Mouse (Mus musculus) midbrain, embryonic 16.5 days (tissue): ENCODE results near the gene Zfyve19. TPM values are rescaled to one million over a fixed set of nuclear protein-coding genes. Genes with fewer than 3 reads are reported as not detected.

Source experiments
- ATAC-seq: fragments of 200-750 bp; cut with Nextera tagmentation; 2 replicates; pipeline ENCODE4 v1.8.0; 2017; ENCODE audit warnings: moderate TSS enrichment
- H3K27ac ChIP-seq: fragments of 300-500 bp; sonication (generic); 2 replicates; pipeline ENCODE4 v1.5.1; 2014; ENCODE audit warnings: mild to moderate bottlenecking, low read length, mixed read lengths
- H3K27me3 ChIP-seq: fragments of 300-500 bp; sonication (generic); 2 replicates; pipeline ENCODE4 v1.6.1; 2014; ENCODE audit warnings: low read depth, low read length, mixed read lengths; ENCODE audit not compliant: control insufficient read depth, insufficient read depth
- H3K36me3 ChIP-seq: fragments of 300-500 bp; sonication (generic); 2 replicates; pipeline ENCODE4 v1.6.1; 2014; ENCODE audit warnings: mild to moderate bottlenecking, low read length, moderate library complexity, mixed read lengths; ENCODE audit not compliant: control insufficient read depth, insufficient read depth
- H3K4me1 ChIP-seq: fragments of 300-500 bp; sonication (generic); 2 replicates; pipeline ENCODE4 v1.6.1; 2014; ENCODE audit warnings: mild to moderate bottlenecking, low read length, mixed read lengths; ENCODE audit not compliant: control insufficient read depth, insufficient read depth
- H3K4me2 ChIP-seq: fragments of 300-500 bp; sonication (generic); 2 replicates; pipeline ENCODE4 v1.6.1; 2014; ENCODE audit warnings: mild to moderate bottlenecking, low read length, mixed read lengths
- H3K4me3 ChIP-seq: fragments of 300-500 bp; sonication (generic); 2 replicates; pipeline ENCODE4 v1.5.1; 2014; ENCODE audit warnings: low read depth, mild to moderate bottlenecking, low read length, moderate library complexity, mixed read lengths
- H3K9ac ChIP-seq: fragments of 300-500 bp; sonication (generic); 2 replicates; pipeline ENCODE4 v1.6.1; 2014; ENCODE audit warnings: low read depth, low read length, mixed read lengths
- H3K9me3 ChIP-seq: fragments of 300-500 bp; sonication (generic); replicated peaks from 2 replicates; pipeline ENCODE4 v1.6.1; 2014; ENCODE audit warnings: mild to moderate bottlenecking, low read length, mixed read lengths; ENCODE audit not compliant: control insufficient read depth, poor library complexity, severe bottlenecking
- WGBS: fragments of 180-500 bp; shearing (Covaris S2); extraction: QIAGEN DNeasy Blood & Tissue Kit; methylation state at CpG from one replicate; pipeline ENCODE4 v1.1.7; 2014; 5-methylcytosine and 5-hydroxymethylcytosine counted together
- polyA plus RNA-seq: library from polyadenylated mRNA; unstranded; fragments of >200 nt; fragmentation: Nextera tagmentation; extraction: Ambion mirVana; gene quantifications from 2 replicates; pipeline ENCODE4 v1.2.1, GENCODE M21; 2015

Zfyve19 gene
- polyA plus RNA-seq, 1 experiment from 2014 or later = 62.6 TPM

- Histone ChIP-seq H3K4me1 (no peaks in the 10 kb centered on the region; the same call in 1 of the 2 replicates), H3K4me3 (no peak overlapping the region), H3K27ac (no peak overlapping the region), H3K27me3 (0 out of 2 replicates have a peak, but pooled peaks cover under 1% of the 10 kb centered on the region), H3K4me2 (no peak overlapping the region), H3K36me3 (no peaks in the 10 kb centered on the region), H3K9me3 (no peaks in the 10 kb centered on the region), H3K9ac (no peak overlapping the region)
- 88% methylated on average over 1 of the region's 1 CpGs for WGBS
- no peak for ATAC-seq
Observed at GRCm38 (mm10) chr2:119260518-119260917, 52.1 kb downstream of the Zfyve19 start.

DNA sequence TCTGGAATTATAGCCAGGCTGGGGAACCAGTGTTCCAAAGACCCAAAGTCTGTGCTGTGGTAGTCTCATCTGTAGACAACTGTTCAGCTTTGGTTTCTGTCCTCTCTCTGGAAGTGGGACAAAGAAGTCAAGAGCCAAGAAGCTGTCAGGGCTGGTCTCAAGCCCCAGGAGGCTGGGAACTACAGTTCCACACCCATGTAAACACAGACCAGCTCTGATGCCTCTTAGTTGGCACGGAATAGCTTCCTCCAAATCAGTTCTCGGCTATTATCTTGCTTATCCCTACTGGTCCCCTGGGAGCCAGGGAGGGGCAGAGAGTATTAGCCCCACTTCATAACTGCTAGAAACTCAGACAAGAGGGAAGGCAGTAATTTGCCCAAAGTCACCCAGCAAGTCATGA, 52.9 kb downstream of the Zfyve19 start:
- Histone ChIP-seq H3K4me3 (no peak overlapping the region), H3K27ac (no peak overlapping the region), H3K9ac (no peak overlapping the region), H3K4me1 (no peaks in the 10 kb centered on the region; the same call in 1 of the 2 replicates), H3K9me3 (no peaks in the 10 kb centered on the region), H3K27me3 (no peaks in the 10 kb centered on the region), H3K36me3 (no peaks in the 10 kb centered on the region), H3K4me2 (no peak overlapping the region)
- ATAC-seq = no peak
- 46% methylated on average over 2 of the region's 2 CpGs for WGBS

- Histone ChIP-seq H3K27me3 (no peaks in the 10 kb centered on the region), H3K9ac (no peak overlapping the region), H3K9me3 (no peaks in the 10 kb centered on the region), H3K36me3 (no peaks in the 10 kb centered on the region), H3K4me2 (no peak overlapping the region), H3K4me3 (no peak overlapping the region), H3K4me1 (no peaks in the 10 kb centered on the region; the same call in 1 of the 2 replicates), H3K27ac (no peak overlapping the region)
- 40% methylated on average over 8 of the region's 8 CpGs for WGBS
- no peak for ATAC-seq
Observed at GRCm38 (mm10) chr2:119262978-119263377, 54.6 kb downstream of the Zfyve19 start.

- no peaks in the 10 kb centered on the region for H3K9me3 ChIP-seq
- no peaks in the 10 kb centered on the region for H3K36me3 ChIP-seq
- no peak overlapping the region for H3K4me3 ChIP-seq
- WGBS = 82% methylated on average over 5 of the region's 5 CpGs
- no peak overlapping the region for H3K27ac ChIP-seq
- no peak overlapping the region for H3K4me2 ChIP-seq
- H3K27me3 ChIP-seq = no peaks in the 10 kb centered on the region
- H3K4me1 ChIP-seq = peaks cover 5% of the 10 kb centered on the region
- no peak overlapping the region for H3K9ac ChIP-seq
- no peak for ATAC-seq
Observed at GRCm38 (mm10) chr2:119263813-119264212, 55.4 kb downstream of the Zfyve19 start.

Other genes starting within 250 kb of the Zfyve19 start
- 40.7 and 44.6 TPM in 2 replicates for gene Ccdc32, start 179.2 kb upstream of the Zfyve19 start, polyA plus RNA-seq
- 4.1 and 4.5 TPM in 2 replicates for gene Rpusd2, start 173.8 kb upstream of the Zfyve19 start, polyA plus RNA-seq
- 4.5 and 8.4 TPM in 2 replicates for gene Knl1, start 161.5 kb upstream of the Zfyve19 start, polyA plus RNA-seq
- 5.8 and 7.5 TPM in 2 replicates for gene Rad51, start 95.8 kb upstream of the Zfyve19 start, polyA plus RNA-seq
- 52.4 and 52.9 TPM in 2 replicates for gene Rmdn3, start 51.6 kb upstream of the Zfyve19 start, polyA plus RNA-seq
- 7.3 and 9.4 TPM in 2 replicates for gene Gchfr, start 40.8 kb upstream of the Zfyve19 start, polyA plus RNA-seq
- gene Gm14137, start 34.1 kb upstream of the Zfyve19 start, polyA plus RNA-seq = 1.2 and 1.5 TPM in 2 replicates
- gene Dnajc17, start 178 bp downstream of the Zfyve19 start, polyA plus RNA-seq = 25.9 and 28.5 TPM in 2 replicates
- not detected in 2 replicates for gene Ppp1r14d, start 21.3 kb downstream of the Zfyve19 start, polyA plus RNA-seq
- gene Spint1, start 28.7 kb downstream of the Zfyve19 start, polyA plus RNA-seq = 0.36 and 0.72 TPM in 2 replicates
- 47.5 and 53.8 TPM in 2 replicates for gene Rhov, start 62.7 kb downstream of the Zfyve19 start, polyA plus RNA-seq
- gene Vps18, start 80.1 kb downstream of the Zfyve19 start, polyA plus RNA-seq = 30.2 and 31.7 TPM in 2 replicates
- 4.4 and 5.0 TPM in 2 replicates for gene Dll4, start 117.2 kb downstream of the Zfyve19 start, polyA plus RNA-seq
- gene Chac1, start 142.6 kb downstream of the Zfyve19 start, polyA plus RNA-seq = 9.5 and 10.5 TPM in 2 replicates